Mouse (Mus musculus) kidney, embryonic 14.5 days (tissue): ENCODE results near the gene Trim44. TPM values are rescaled to one million over a fixed set of nuclear protein-coding genes. Genes with fewer than 3 reads are reported as not detected.

Source experiments
- ATAC-seq: fragments of 200-750 bp; cut with Nextera tagmentation; 2 replicates; pipeline ENCODE4 v1.8.0; 2017; ENCODE audit warnings: moderate number of reproducible peaks, mild to moderate bottlenecking, moderate TSS enrichment, moderate library complexity; ENCODE audit not compliant: low FRiP score, low TSS enrichment
- H3K27ac ChIP-seq: fragments of 300-500 bp; sonication (generic); 2 replicates; pipeline ENCODE4 v1.5.1; 2014; ENCODE audit warnings: low read depth, mild to moderate bottlenecking, low read length, moderate library complexity, mixed read lengths
- H3K27me3 ChIP-seq: fragments of 300-500 bp; sonication (generic); 2 replicates; pipeline ENCODE4 v1.6.1; 2014; ENCODE audit warnings: mild to moderate bottlenecking, low read length; ENCODE audit not compliant: control insufficient read depth, insufficient read depth
- H3K36me3 ChIP-seq: fragments of 300-500 bp; sonication (generic); 2 replicates; pipeline ENCODE4 v1.6.1; 2014; ENCODE audit warnings: low read length, mixed read lengths; ENCODE audit not compliant: control insufficient read depth, insufficient read depth
- H3K4me1 ChIP-seq: fragments of 300-500 bp; sonication (generic); 2 replicates; pipeline ENCODE4 v1.6.1; 2014; ENCODE audit warnings: low read length, mixed read lengths; ENCODE audit not compliant: control insufficient read depth, insufficient read depth
- H3K4me2 ChIP-seq: fragments of 300-500 bp; sonication (generic); replicated peaks from 2 replicates; pipeline ENCODE4 v1.6.1; 2014; ENCODE audit warnings: low read depth, mild to moderate bottlenecking, low read length
- H3K4me3 ChIP-seq: fragments of 300-500 bp; sonication (generic); 2 replicates; pipeline ENCODE4 v1.5.1; 2014; ENCODE audit warnings: mild to moderate bottlenecking, low read length
- H3K9ac ChIP-seq: fragments of 300-500 bp; sonication (generic); 2 replicates; pipeline ENCODE4 v1.6.1; 2014; ENCODE audit warnings: low read depth, mild to moderate bottlenecking, low read length, moderate library complexity
- H3K9me3 ChIP-seq: fragments of 300-500 bp; sonication (generic); 2 replicates; pipeline ENCODE4 v1.6.1; 2016; ENCODE audit warnings: low read length; ENCODE audit not compliant: control insufficient read depth
- WGBS: fragments of 180-500 bp; shearing (Covaris S2); extraction: QIAGEN DNeasy Blood & Tissue Kit; methylation state at CpG from one replicate; pipeline ENCODE4 v1.1.7; 2014; 5-methylcytosine and 5-hydroxymethylcytosine counted together
- polyA plus RNA-seq: library from polyadenylated mRNA; unstranded; fragments of >200 nt; fragmentation: Nextera tagmentation; extraction: Ambion mirVana; gene quantifications from 2 replicates; pipeline ENCODE4 v1.2.1, GENCODE M21; 2014

Trim44 gene
- polyA plus RNA-seq, 1 experiment from 2014 or later = 42.5 TPM

DNA sequence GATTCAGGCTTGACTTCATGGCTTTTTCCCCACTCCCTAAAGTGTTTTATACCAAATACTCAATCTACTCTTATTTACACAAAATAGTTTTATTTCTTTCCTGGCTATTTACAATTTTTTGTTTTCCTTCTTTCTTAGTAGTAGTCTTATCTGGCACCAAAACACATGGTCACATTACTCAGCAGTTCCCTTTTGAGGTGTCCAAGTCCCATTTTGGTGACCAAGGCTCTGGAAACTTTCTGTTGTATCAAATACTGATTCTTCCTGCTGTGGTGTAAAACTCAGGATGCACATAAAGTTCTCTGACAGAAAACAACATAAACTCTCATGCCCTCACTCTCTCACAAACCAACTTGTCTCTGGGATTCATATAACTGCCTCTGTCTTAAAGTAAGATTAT, 83.3 kb downstream of the Trim44 start:
- H3K4me3 ChIP-seq = no peak overlapping the region
- H3K9ac ChIP-seq = no peak overlapping the region
- ATAC-seq = no peak
- no peaks in the 10 kb centered on the region for H3K4me1 ChIP-seq
- H3K27ac ChIP-seq = no peak overlapping the region
- no peak overlapping the region for H3K4me2 ChIP-seq
- H3K36me3 ChIP-seq = no peaks in the 10 kb centered on the region
- H3K9me3 ChIP-seq = no peaks in the 10 kb centered on the region
- no peaks in the 10 kb centered on the region for H3K27me3 ChIP-seq

- no peaks in the 10 kb centered on the region for H3K27me3 ChIP-seq
- ATAC-seq = no peak
- no peaks in the 10 kb centered on the region for H3K36me3 ChIP-seq
- no peak overlapping the region for H3K4me3 ChIP-seq
- no peaks in the 10 kb centered on the region for H3K4me1 ChIP-seq
- H3K9me3 ChIP-seq = no peaks in the 10 kb centered on the region
- H3K4me2 ChIP-seq = no peak overlapping the region
- H3K9ac ChIP-seq = no peak overlapping the region
- no peak overlapping the region for H3K27ac ChIP-seq
- 82% methylated on average over 3 of the region's 3 CpGs for whole genome bisulfite sequencing
These were observed 91.1 kb downstream of the Trim44 start for GRCm38 (mm10) chr2:102316540-102316939.

- Histone ChIP-seq H3K4me1 (no peaks in the 10 kb centered on the region), H3K9me3 (no peaks in the 10 kb centered on the region), H3K4me2 (no peak overlapping the region), H3K27ac (no peak overlapping the region), H3K36me3 (no peaks in the 10 kb centered on the region), H3K27me3 (no peaks in the 10 kb centered on the region), H3K9ac (no peak overlapping the region), H3K4me3 (no peak overlapping the region)
- WGBS = 95% methylated on average over 4 of the region's 4 CpGs
- no peak for ATAC-seq
These were observed 92.5 kb downstream of the Trim44 start for GRCm38 (mm10) chr2:102315153-102315552.

- Histone ChIP-seq H3K9me3 (no peaks in the 10 kb centered on the region), H3K27ac (no peak overlapping the region), H3K27me3 (no peaks in the 10 kb centered on the region), H3K4me1 (no peaks in the 10 kb centered on the region), H3K9ac (no peak overlapping the region), H3K36me3 (no peaks in the 10 kb centered on the region), H3K4me3 (no peak overlapping the region), H3K4me2 (no peak overlapping the region)
- no peak for ATAC-seq
- 78% methylated on average over 1 of the region's 1 CpGs for WGBS
These were observed 93.0 kb downstream of the Trim44 start for GRCm38 (mm10) chr2:102314610-102315009.

DNA sequence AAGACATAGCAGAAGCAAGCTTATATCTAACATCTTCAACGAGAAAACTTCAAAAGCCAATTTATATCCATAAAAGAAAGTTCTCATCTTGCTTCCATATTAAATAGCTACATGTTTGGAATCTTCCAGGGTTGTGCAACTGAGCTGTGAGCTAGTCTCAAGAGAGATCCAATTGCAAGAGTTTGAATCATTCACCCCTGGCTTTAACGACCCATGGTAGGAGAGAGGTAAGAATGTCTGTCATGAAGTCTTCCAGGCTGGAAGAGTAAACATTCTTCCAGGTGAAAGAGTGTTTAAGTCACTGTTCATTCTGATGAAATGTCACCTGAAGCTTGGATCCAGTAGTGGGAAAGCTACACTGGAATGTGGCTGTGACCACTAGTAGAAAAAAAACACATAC, 93.6 kb downstream of the Trim44 start:
- H3K4me3 ChIP-seq = no peak overlapping the region
- H3K27ac ChIP-seq = no peak overlapping the region
- H3K4me1 ChIP-seq = no peaks in the 10 kb centered on the region
- no peak overlapping the region for H3K9ac ChIP-seq
- no peak for ATAC-seq
- no peaks in the 10 kb centered on the region for H3K9me3 ChIP-seq
- no peaks in the 10 kb centered on the region for H3K27me3 ChIP-seq
- 65% methylated on average over 2 of the region's 2 CpGs for WGBS
- H3K4me2 ChIP-seq = no peak overlapping the region
- no peaks in the 10 kb centered on the region for H3K36me3 ChIP-seq

DNA sequence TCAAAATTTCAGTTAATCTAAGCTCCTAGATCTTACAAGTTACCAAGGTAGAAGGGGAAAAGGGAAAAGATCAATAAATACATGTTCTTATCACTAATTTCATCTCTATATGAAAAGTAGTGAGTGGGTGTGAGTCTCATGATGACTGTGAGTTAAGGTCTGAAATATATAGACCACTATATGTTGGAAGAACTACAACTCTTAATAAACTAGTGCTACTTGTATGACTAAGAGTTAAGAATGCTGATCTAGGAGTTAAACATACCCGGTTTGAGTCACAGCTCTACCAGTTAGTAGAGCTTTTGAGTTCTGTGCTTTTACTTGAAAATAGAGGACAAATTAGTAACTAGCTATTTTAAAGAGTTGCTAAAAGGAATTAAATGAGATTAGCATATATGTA, 94.7 kb downstream of the Trim44 start:
- WGBS = 94% methylated on average over 1 of the region's 1 CpGs
- no peaks in the 10 kb centered on the region for H3K36me3 ChIP-seq
- H3K4me1 ChIP-seq = no peaks in the 10 kb centered on the region
- H3K4me2 ChIP-seq = no peak overlapping the region
- H3K4me3 ChIP-seq = no peak overlapping the region
- no peak overlapping the region for H3K27ac ChIP-seq
- ATAC-seq = no peak
- H3K27me3 ChIP-seq = no peaks in the 10 kb centered on the region
- H3K9ac ChIP-seq = no peak overlapping the region
- H3K9me3 ChIP-seq = no peaks in the 10 kb centered on the region

DNA sequence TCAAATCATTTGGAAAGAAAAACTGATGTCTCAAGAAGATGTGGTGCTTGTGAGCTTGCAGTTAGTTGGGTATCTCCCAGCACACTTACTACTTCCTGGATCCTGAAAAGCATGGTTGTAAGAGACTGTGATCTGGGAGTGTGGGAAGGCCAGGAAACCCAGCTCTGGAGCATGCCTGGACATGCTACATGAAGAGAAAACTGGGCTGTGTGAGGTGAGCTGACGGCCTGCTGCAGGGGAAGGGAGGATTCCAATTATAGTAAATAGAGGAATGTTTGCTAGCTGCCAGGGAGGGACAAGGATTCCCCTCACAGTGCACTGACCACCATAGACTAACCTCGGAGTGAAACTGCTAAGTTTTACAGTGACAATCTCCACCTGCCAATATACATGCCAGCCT, 104.4 kb downstream of the Trim44 start:
- no peak overlapping the region for H3K27ac ChIP-seq
- H3K4me3 ChIP-seq = no peak overlapping the region
- 37% methylated on average over 2 of the region's 2 CpGs for WGBS
- no peaks in the 10 kb centered on the region for H3K27me3 ChIP-seq
- no peak for ATAC-seq
- H3K9ac ChIP-seq = no peak overlapping the region
- H3K9me3 ChIP-seq = no peaks in the 10 kb centered on the region
- H3K4me1 ChIP-seq = no peaks in the 10 kb centered on the region
- H3K36me3 ChIP-seq = peaks cover 20% of the 10 kb centered on the region; the same call in 1 of the 2 replicates
- H3K4me2 ChIP-seq = no peak overlapping the region

DNA sequence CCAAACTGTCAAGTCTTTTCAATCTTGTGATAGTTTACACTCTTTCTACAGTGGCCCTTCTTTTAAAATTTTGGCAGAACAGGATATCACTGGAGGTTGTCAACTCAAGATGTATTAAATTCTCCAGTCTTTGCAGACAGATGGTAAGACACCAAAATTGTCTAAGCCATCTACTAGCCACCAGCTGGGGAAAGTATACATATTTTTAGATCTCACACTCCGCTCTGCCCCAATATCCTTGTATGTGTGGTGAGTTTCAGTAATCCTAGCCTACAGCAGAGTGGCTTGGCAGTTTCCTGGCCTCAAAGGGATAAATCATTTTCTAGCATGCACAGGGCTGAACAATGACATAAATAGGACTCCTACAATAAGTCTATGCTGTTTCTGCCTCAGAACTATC, 105.1 kb downstream of the Trim44 start:
- ATAC-seq = no peak

DNA sequence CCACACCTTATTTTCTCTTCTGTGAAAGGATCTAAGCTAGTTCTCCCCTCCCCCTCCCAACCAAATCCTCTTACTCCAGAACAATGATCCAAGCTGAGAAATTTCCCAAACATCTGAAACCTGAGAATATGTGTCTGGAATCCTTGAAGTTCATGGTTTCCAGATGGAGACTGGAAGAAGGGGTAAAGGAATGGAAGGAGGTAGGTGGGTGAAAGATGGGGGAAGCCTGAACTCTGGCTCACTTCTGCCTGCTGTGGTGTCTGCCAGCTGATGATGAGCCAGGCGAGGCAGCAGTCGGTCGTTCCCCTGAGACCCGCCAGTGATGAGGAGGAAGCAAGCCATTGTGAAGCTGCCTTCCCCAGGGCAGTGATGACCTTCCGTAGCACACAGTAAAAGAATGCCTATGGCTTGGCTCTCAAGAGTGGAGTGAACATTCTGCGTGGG, 112.8 kb downstream of the Trim44 start:
- no peak for ATAC-seq
- H3K36me3 ChIP-seq = no peaks in the 10 kb centered on the region
- H3K4me1 ChIP-seq = peaks cover 6% of the 10 kb centered on the region
- H3K4me2 ChIP-seq = no peak overlapping the region
- no peak overlapping the region for H3K4me3 ChIP-seq
- no peak overlapping the region for H3K9ac ChIP-seq
- WGBS = 32% methylated on average over 6 of the region's 6 CpGs
- no peak overlapping the region for H3K27ac ChIP-seq
- no peaks in the 10 kb centered on the region for H3K9me3 ChIP-seq
- H3K27me3 ChIP-seq = no peaks in the 10 kb centered on the region

More for the DNA sequence above, 105.1 kb downstream of the Trim44 start:
- H3K36me3 ChIP-seq = peaks cover 20% of the 10 kb centered on the region; the same call in 1 of the 2 replicates
- H3K9ac ChIP-seq = no peak overlapping the region
- H3K27ac ChIP-seq = no peak overlapping the region
- WGBS = 98% methylated on average over 1 of the region's 1 CpGs
- no peak overlapping the region for H3K4me3 ChIP-seq
- no peaks in the 10 kb centered on the region for H3K9me3 ChIP-seq
- H3K4me2 ChIP-seq = no peak overlapping the region
- H3K4me1 ChIP-seq = no peaks in the 10 kb centered on the region
- H3K27me3 ChIP-seq = no peaks in the 10 kb centered on the region

DNA sequence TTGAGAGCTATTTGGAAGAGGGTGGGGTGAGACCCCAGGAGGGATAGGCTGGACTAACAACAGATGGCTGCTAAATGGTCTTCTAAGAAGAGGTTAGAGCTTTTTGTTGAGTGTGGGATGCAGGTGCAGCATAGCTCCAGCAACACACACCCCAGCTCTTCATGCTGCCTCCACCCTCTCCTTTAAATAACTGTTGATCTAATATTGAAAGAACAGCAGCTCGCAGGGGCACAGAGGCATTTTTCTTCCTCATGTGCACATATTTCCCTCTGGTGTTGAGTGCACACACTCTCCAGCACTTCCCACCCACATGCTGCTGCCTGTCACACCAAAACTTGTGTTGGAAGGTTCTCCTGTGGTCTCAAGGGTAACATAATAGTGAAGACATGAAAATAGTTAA, 114.4 kb downstream of the Trim44 start:
- Histone ChIP-seq H3K27me3 (no peaks in the 10 kb centered on the region), H3K9me3 (no peaks in the 10 kb centered on the region), H3K4me1 (peaks cover 6% of the 10 kb centered on the region), H3K4me2 (no peak overlapping the region), H3K27ac (no peak overlapping the region), H3K36me3 (no peaks in the 10 kb centered on the region), H3K9ac (no peak overlapping the region), H3K4me3 (no peak overlapping the region)
- 71% methylated on average over 1 of the region's 1 CpGs for WGBS
- ATAC-seq = no peak
